Mouse (Mus musculus) activated CD4-positive, CD25-positive, alpha-beta regulatory T cell, adult 4 months (primary cell): ENCODE measurements at regions not wholly inside any gene's neighbourhood (a gene's known extent, or its start where the extent isn't known, plus 50 kb on each side); places are given as distances from the start of the nearest gene placed in this dataset.
"Not testable (repeated sequence)": the region's sequence is repeated elsewhere in the genome, so short reads cannot be mapped to it uniquely, and the experiment has no call there.

ENCODE experiments used
- ATAC-seq: one replicate; pipeline ENCODE4 v1.8.0; 2017

- no peak for ATAC-seq
Observed at GRCm38 (mm10) chr5:96898120-96898672, 99.3 kb upstream of the Bmp2k start.

DNA sequence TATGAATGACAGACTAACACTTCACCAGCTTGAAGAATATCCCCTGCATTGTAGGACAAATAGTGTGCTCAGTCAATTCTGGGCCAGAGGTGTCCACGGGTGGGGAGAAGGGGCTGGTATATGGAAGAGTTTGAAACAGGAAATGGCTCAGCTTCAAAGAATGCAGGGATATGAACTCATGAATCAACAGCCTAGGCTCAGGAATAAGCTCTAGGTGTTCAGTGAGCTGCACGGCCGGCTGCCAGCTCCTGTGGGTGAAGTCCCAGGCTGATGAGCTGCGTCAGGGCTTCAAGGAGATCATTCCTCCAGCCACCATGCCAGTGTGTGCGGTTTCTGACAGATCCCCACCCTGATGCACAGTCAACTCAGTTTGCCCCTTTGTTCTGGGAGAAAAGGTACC lies 98.8 kb upstream of the Bmp2k start:
- ATAC-seq = no peak

GRCm38 (mm10) chr5:96905572-96906271 lies 91.8 kb upstream of the Bmp2k start:
- no peak for ATAC-seq

GRCm38 (mm10) chr5:96908371-96908770 lies 89.1 kb upstream of the Bmp2k start:
- ATAC-seq = not testable (repeated sequence)

DNA sequence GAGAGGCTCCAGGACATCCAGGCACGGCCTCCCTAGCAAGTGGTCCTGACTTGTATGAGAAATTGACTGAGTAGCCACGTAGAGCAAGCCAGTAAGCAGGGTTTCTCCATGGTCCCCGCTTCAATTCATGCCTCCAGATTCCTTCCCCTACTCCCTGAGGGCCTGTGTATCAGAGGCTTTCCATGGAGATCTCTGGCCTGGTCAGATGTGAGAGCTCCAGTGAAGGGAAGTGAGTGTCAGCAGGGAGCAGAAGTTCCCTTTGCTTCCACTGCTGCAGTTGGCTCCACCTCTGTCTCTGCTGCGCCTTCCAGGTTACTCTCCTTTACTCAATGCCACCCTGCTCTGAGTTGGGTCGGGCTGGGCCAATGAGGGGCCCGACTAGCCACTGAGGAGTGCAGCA lies 88.3 kb upstream of the Bmp2k start:
- no peak for ATAC-seq

- ATAC-seq = peak; percentile 64
Observed at GRCm38 (mm10) chr5:96911550-96912253, 85.8 kb upstream of the Bmp2k start.

GRCm38 (mm10) chr5:96912254-96912635 lies 85.2 kb upstream of the Bmp2k start:
- no peak for ATAC-seq

DNA sequence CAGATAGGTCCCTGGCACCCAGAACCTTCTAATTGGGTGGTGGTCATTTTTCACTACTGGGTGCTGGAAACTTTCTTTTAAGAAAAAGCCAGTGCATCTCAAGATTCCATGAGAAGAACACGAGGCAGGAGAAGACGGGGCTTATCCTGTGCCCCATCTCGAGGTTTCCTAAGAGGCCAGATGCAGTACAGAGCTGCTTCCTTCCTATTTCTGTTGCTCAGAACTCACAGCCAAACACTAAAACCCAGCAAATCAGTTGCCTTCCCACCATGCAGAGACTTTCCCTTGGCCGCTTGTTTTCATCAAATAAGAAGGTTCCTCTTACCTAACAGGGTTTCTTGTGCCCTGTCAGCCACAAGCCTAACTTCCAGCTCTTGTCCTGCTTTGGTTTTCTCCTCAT lies 84.7 kb upstream of the Bmp2k start:
- peak; percentile 9 for ATAC-seq

- no peak for ATAC-seq
Observed at GRCm38 (mm10) chr5:96913711-96914110, 83.8 kb upstream of the Bmp2k start.

- peak; percentile 3 for ATAC-seq
Observed at GRCm38 (mm10) chr5:96914696-96915404, 82.6 kb upstream of the Bmp2k start.

DNA sequence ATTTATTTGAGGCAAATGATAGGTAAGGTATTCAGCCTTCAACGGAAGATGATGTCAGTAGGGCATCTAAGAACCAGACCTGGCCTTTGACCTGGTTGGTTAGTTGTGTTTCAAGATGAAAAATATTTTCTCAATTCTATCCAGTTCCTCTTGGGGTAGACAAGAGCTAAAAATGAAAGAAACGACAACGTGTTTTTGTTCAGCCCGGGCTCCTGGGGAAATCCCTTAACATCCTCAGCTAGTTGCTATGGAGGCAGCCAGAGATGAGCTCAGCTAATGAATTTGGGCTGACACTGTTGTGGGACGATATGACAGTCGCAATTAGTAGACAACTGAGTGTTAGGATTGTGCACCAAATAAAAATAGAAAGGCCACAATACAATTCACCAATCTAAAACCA lies 80.6 kb upstream of the Bmp2k start:
- peak; percentile 83 for ATAC-seq

- peak; percentile 55 for ATAC-seq
Observed at GRCm38 (mm10) chr5:96917596-96918258, 79.8 kb upstream of the Bmp2k start.

- ATAC-seq = peak; percentile 14
Observed at GRCm38 (mm10) chr5:96919149-96919548, 78.3 kb upstream of the Bmp2k start.

GRCm38 (mm10) chr5:96921037-96921436 lies 76.5 kb upstream of the Bmp2k start:
- ATAC-seq = no peak

DNA sequence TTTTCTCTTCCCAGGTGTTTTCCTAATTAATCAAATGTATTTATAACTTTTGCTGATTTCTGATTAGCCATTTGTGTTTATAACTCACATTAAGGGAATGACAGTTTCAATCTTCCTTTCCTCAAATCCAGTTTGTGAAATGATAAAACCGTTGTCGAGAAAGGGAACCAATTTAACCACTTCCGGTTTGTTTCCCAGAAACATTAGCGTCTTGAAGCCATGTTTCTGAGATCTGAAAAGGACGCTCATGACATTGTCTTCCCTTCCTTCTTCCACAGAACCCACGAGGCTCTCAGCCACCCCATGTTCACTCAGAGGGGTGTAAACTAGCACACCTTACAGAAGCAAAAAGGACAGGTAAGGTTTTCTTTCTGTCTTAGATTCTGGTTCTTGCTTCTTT lies 76.0 kb upstream of the Bmp2k start:
- no peak for ATAC-seq

DNA sequence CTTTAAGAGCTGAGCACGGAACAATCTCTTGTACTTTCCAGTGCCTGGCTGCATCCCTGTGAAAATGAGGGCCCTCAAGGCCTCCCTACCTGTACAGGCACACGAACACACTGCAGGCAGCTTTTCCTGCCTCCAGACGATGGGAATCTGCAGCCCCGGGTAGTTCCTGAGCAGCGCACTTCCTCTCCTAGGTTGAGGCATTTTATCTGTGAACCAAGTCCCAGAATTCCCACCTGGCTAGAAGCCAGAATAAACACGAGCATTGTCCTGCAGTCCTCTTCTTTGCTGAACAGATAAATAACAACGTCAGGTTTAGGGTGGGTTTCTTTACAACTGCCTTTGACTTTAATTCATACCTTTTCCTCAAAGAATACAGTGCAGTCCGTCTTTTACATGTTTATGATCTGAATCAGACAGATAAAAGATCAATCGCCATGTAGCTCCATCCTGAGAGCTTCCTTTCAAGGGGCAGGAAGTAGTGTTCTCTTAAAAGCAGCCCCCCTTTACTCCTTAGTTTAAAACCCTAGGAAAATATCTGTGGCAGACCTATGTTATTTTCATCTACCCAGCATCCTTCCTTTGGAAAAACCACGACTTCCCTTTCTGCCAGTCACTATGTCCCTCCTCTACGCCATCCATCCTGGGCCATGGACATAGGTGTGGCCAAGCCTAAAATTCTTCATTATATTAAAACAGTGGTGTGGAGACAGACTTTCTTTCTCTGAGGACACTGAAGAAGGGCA lies 75.3 kb upstream of the Bmp2k start:
- ATAC-seq = no peak

GRCm38 (mm10) chr5:96922716-96923076 lies 74.8 kb upstream of the Bmp2k start:
- ATAC-seq = no peak

GRCm38 (mm10) chr5:96923526-96923925 lies 74.0 kb upstream of the Bmp2k start:
- no peak for ATAC-seq

- peak; percentile 68 for ATAC-seq
Observed at GRCm38 (mm10) chr5:96924736-96925429, 72.6 kb upstream of the Bmp2k start.

DNA sequence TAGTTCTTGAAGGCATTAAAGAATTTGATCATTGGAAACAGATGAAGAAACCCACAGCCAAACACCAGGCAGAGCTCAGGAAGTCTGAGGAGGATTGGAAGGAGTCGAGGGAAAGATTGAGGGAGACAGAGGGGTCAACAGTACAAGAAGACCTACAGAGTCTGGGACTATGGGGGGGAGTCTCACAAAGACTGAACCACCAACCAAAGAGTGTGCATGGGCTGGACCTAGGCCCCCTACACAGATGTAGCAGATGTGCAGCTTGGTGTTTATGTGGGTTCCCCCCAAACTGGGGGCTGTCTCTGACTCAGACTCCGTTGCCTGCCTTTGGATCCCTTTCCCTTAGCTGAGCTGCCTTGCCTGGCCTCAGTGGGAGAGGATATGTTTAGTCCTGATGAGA lies 71.5 kb upstream of the Bmp2k start:
- no peak for ATAC-seq

GRCm38 (mm10) chr5:96931091-96931490 lies 66.4 kb upstream of the Bmp2k start:
- ATAC-seq = no peak
